Mouse (Mus musculus): ENCODE data around the gene Spata2l. TPM values are rescaled to one million over a fixed set of nuclear protein-coding genes. Genes with fewer than 3 reads are reported as not detected.
A peak's percentile ranks its signal among the peaks of the same experiment; 100 is the strongest.
"Not testable (repeated sequence)": the region's sequence is repeated elsewhere in the genome, so short reads cannot be mapped to it uniquely, and the experiment has no call there.

Gene Spata2l
- polyA plus RNA-seq, 1 experiment from 2014 or later, result 4.6 TPM

DNA sequence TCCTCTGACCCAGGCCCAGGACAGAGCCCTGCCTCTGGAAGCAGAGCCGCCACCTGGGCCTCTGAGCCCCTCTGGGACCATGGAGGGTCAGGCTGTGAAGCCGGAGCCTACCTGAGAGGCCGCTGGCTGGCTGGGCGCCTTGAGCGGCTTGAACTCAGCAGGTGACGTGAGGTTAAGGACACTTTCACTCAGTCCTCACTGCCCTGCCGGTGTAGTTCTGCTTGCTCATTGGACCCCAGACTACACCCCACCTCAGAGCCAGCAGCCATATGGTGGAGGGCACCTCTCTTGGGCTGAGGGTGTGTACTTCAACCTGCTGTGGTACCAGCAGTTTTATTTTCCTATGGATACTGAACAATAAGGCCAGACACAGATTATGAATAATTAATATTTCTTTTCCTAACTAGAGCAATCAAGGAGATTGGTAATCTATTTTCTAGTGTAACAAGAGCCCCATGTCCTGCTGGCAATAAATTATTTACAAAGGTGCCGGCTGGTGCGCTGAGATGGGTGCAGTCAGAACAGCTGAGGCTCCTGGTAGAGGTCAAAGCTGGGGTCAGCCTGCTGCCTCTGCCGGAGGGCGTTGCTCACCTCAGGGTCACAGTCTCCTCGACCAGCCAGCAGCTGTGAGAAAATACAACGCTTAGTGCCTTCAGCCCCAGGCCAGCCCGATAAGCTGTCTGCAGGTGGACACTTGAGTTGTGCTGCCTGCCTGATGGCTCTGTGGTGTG is 32.1 kb upstream of the Spata2l start:
- Histone ChIP-seq H3K27me3 (no peaks in the 10 kb centered on the region), H3K9ac (no peak overlapping the region), H3K9me3 (no peaks in the 10 kb centered on the region), H3K36me3 (peaks cover 82% of the 10 kb centered on the region), H3K4me1 (no peaks in the 10 kb centered on the region), H3K27ac (no peak overlapping the region), H3K4me2 (no peak overlapping the region), H3K4me3 (no peak overlapping the region)
- ATAC-seq (ENCODE audit: insufficient number of reproducible peaks, insufficient read depth, low FRiP score, low TSS enrichment, low read depth), result no peak
- 75% methylated on average over 14 of the region's 14 CpGs for WGBS

DNA sequence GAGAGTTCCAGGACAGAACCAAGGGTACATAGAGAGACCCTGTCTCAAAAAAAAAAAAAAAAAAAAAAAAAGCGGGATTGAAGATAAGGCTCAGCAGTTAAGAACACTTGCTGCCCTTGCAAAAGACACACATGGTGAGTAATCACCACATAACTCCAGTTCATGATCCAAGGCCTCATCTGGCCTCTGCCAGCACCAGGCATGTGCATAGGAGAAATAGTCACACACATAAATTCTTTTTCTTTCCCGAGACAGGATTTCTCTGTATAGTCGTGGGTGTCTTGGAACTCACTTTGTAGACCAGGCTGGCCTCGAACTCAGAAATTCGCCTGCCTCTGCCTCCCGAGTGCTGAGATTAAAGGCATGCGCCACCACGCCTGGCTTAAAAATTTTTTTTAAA is 21.6 kb upstream of the Spata2l start:
- H3K27ac ChIP-seq; H3K9me3 ChIP-seq; ATAC-seq (ENCODE audit: insufficient number of reproducible peaks, insufficient read depth, low FRiP score, low TSS enrichment, low read depth); H3K9ac ChIP-seq; H3K27me3 ChIP-seq; H3K4me2 ChIP-seq; H3K4me3 ChIP-seq: not testable (repeated sequence)
- WGBS, result 89% methylated on average over 8 of the region's 8 CpGs
- Histone ChIP-seq H3K36me3 (peaks cover 60% of the 10 kb centered on the region), H3K4me1 (peaks cover 20% of the 10 kb centered on the region)

DNA sequence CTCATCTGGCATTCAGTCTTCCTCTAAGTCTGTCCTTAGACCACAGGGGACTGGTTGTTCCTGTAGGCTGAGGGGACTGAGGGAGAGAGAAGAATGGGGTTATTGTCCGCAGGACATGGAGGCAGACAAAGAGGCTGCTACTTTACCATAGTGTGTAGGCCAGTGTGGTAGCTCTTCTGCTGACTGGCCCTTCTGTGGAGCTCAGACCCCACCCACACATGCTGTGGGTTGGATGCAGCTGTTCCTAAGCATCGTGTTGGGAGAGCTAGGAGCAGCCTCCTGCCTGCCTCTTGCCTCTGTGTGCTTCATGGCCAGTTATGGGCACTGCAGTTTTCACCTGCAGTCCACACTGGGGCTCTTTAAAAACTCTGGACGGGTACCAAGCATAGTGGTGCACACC is 21.1 kb upstream of the Spata2l start:
- Histone ChIP-seq H3K4me2 (no peak overlapping the region), H3K27ac (no peak overlapping the region), H3K4me1 (peaks cover 22% of the 10 kb centered on the region), H3K27me3 (no peaks in the 10 kb centered on the region), H3K36me3 (peaks cover 62% of the 10 kb centered on the region), H3K9me3 (no peaks in the 10 kb centered on the region), H3K9ac (no peak overlapping the region), H3K4me3 (no peak overlapping the region)
- 54% methylated on average over 3 of the region's 3 CpGs for WGBS
- ATAC-seq (ENCODE audit: insufficient number of reproducible peaks, insufficient read depth, low FRiP score, low TSS enrichment, low read depth), result no peak

DNA sequence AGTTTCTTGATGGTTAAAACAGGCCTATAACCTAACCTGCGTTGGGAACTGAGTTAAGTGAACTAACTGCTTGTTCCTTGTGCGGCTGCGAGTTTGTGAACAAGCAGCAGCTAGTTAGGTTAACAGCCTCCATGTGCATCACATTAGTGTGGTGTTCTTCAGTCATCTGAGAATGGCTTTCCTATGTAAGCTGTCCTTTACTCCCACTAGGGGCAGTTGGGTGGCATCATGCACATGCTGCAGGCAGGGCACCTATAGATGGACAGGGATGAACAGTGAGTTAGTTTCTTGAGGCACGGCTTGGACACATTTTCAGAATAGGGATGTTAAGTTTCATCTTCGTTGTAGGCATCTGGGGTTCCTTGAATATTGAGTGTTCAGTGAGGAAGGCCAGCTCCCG is 19.1 kb upstream of the Spata2l start:
- Histone ChIP-seq H3K4me2 (peak overlapping the region; percentile 80), H3K4me3 (peak overlapping the region; percentile 99), H3K36me3 (peaks cover 66% of the 10 kb centered on the region), H3K9me3 (no peaks in the 10 kb centered on the region), H3K9ac (peak overlapping the region; percentile 91), H3K4me1 (peaks cover 22% of the 10 kb centered on the region), H3K27me3 (no peaks in the 10 kb centered on the region), H3K27ac (no peak overlapping the region)
- no peak for ATAC-seq (ENCODE audit: insufficient number of reproducible peaks, insufficient read depth, low FRiP score, low TSS enrichment, low read depth)
- WGBS, result 54% methylated on average over 6 of the region's 6 CpGs

DNA sequence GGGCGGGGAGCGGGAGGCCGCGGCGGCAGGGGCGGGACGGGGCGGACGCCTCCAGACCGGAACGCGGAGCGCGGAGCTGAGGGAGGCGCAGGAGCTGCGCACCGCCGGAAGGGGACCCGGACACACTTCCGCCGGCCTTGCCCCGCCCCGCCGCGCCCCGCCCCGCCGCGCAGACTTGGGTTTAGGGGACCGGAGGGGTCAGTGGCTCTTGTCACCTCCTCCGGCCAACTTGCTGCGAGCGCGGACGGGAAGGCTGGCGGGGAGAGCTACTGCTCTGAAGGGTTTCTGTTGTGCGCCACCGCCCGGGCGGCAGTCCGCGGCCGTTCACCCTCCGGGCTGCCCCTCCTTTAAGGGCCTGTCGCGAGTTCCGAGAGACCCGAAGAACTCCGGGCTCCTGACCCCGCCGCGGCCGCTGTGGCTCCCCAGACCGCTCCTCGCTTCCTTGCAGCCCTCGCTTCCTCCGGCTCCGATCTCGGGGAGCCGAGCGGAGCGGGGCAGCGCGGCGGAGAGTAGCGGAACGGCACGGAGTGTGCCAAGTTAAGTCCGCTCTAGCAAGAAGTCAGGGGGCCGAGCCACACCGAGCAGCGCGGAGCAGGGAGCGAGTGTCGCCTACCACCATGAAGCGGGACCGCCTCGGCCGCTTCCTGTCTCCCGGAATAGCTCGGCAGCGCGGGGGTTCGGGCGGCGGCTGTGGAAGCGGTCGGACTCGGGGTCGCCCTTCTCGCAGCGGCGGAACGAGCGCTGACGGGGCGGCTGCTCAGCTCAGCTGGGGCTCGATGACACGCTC is 18.3 kb upstream of the Spata2l start, which contains the start of the genes Zfp276 and Vps9d1:
Gene Zfp276, plus strand, starts transcription at position 97 of the 787 bp plus-strand sequence.
Gene Vps9d1, minus strand, starts transcription at position 250 of the 787 bp plus-strand sequence.
- peaks cover 65% of the 10 kb centered on the region for H3K36me3 ChIP-seq
- peaks cover 22% of the 10 kb centered on the region for H3K4me1 ChIP-seq
- WGBS, result under 1% methylated on average over 97 of the region's 99 CpGs
- H3K27me3 ChIP-seq, result no peaks in the 10 kb centered on the region
- peak within 1 kb of the TSS; percentile 80 for H3K27ac ChIP-seq
- H3K9me3 ChIP-seq, result no peaks in the 10 kb centered on the region
- peak within 1 kb of the TSS; percentile 99 for H3K4me3 ChIP-seq
- H3K4me2 ChIP-seq, result peak within 1 kb of the TSS; percentile 80
- H3K9ac ChIP-seq, result peak within 1 kb of the TSS; percentile 91
- ATAC-seq (ENCODE audit: insufficient number of reproducible peaks, insufficient read depth, low FRiP score, low TSS enrichment, low read depth), result peak; percentile 89

DNA sequence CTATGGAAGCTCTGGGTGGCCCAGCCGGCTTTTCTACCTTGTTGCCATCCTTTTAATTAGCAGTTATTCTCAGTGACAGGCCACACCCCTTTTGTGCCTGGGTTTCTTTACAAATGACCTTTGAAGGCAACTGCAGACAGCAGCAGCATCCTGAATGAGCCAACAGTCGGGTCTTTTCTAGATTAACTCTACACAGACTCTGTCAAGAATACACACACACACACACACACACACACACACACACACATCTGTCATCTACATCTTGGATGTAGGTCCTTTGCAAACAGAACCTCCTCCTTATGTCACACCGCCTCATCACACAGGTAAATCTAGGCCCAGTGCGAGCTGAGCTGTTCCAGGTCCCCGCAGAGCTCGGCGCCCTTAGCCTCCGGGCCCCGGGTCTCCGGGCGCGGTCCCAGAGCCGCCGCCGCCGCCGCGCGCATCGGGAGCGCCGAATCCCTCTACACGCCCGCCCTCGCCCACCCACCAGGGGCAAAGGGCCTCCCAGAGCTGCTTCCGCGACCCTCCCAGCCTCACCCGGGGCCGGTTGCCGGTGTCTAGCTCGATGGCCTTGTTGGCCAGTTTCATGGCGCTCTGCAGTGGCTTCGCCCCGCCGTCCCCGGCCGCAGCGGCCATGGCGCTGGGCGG is 17.5 kb upstream of the Spata2l start:
- H3K4me1 ChIP-seq, result peaks cover 22% of the 10 kb centered on the region
- peak overlapping the region; percentile 80 for H3K4me2 ChIP-seq
- under 1% methylated on average over 40 of the region's 40 CpGs for WGBS
- peak; percentile 27; the same call in 1 of the 2 replicates for ATAC-seq (ENCODE audit: insufficient number of reproducible peaks, insufficient read depth, low FRiP score, low TSS enrichment, low read depth)
- peaks cover 65% of the 10 kb centered on the region for H3K36me3 ChIP-seq
- no peaks in the 10 kb centered on the region for H3K9me3 ChIP-seq
- H3K9ac ChIP-seq, result peak overlapping the region; percentile 91
- H3K27ac ChIP-seq, result peak overlapping the region; percentile 80
- peak overlapping the region; percentile 99 for H3K4me3 ChIP-seq
- H3K27me3 ChIP-seq, result no peaks in the 10 kb centered on the region

DNA sequence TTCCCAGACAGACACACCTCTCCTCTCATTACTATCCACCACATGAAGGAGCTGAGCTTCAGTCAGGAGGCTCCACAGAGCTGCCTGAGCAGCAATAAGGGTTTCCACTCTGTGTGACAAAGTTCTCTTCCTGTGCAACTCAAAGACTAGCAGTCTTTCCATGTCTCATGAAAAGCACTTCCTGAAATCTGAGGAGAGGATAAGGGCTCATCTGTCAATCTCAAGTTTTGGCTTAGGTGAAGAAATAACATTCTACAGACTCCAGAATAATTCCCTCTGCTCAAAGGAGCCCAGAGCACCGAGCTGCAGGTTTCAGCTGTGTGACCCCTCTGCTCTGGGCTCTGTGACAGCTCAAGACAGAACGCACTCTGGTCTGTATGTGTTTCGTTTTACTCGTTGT is 16.9 kb upstream of the Spata2l start:
- ATAC-seq (ENCODE audit: insufficient number of reproducible peaks, insufficient read depth, low FRiP score, low TSS enrichment, low read depth), result no peak
- 43% methylated on average over 4 of the region's 4 CpGs for WGBS
- peak overlapping the region; percentile 91 for H3K9ac ChIP-seq
- H3K27ac ChIP-seq, result 0 out of 2 replicates have a peak overlapping the region, but pooled peaks have one; percentile 80
- no peaks in the 10 kb centered on the region for H3K9me3 ChIP-seq
- H3K4me3 ChIP-seq, result peak overlapping the region; percentile 99
- peaks cover 65% of the 10 kb centered on the region for H3K36me3 ChIP-seq
- peak overlapping the region; percentile 80 for H3K4me2 ChIP-seq
- H3K27me3 ChIP-seq, result no peaks in the 10 kb centered on the region
- peaks cover 22% of the 10 kb centered on the region for H3K4me1 ChIP-seq

DNA sequence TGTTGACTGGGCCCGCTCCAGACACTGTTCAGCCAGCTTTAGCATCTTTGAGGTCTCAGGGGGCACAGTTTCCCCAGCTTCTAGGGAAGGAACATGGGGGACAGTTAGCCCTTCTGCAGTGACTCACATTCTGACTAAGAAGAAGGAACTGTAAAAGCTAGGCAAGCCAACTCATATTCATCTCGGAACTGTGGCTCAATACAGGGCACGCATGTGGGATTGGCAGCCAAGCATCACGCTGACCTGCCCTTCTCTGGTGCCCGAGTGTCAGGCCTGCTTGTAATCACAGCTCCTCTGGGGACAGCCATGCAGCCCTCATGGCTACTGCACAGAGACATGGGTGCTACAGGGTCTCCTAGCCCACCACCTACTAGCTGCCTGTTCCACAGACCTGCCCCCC is 14.9 kb upstream of the Spata2l start:
- Histone ChIP-seq H3K9ac (no peak overlapping the region), H3K4me3 (no peak overlapping the region), H3K27me3 (no peaks in the 10 kb centered on the region), H3K36me3 (peaks cover 65% of the 10 kb centered on the region), H3K4me1 (peaks cover 22% of the 10 kb centered on the region), H3K27ac (no peak overlapping the region), H3K9me3 (no peaks in the 10 kb centered on the region), H3K4me2 (no peak overlapping the region)
- WGBS, result 95% methylated on average over 5 of the region's 5 CpGs
- no peak for ATAC-seq (ENCODE audit: insufficient number of reproducible peaks, insufficient read depth, low FRiP score, low TSS enrichment, low read depth)

DNA sequence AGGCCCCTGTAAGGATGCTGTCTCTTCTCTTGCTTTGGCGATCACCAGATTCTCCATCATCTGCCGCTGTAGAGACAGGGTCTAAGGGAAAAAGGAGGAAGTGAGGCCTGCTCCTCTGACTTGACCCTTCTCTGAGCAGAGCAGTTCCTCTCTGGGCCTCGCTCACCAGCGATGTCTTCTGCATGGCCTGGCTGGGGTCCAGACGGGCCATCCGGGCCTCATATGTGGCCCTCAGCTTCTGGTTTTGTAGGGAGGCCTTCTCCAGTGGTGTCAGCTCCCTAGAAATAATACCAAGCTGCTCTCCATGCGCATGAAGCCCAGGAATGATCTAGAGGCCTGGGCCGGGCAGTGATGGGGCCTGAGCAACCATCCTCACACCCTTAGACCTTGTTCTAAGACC is 12.6 kb upstream of the Spata2l start:
- ATAC-seq (ENCODE audit: insufficient number of reproducible peaks, insufficient read depth, low FRiP score, low TSS enrichment, low read depth), result no peak
- 96% methylated on average over 8 of the region's 8 CpGs for WGBS
- no peak overlapping the region for H3K4me2 ChIP-seq
- no peak overlapping the region for H3K27ac ChIP-seq
- H3K9ac ChIP-seq, result no peak overlapping the region
- H3K4me1 ChIP-seq, result peaks cover 10% of the 10 kb centered on the region
- peaks cover 85% of the 10 kb centered on the region for H3K36me3 ChIP-seq
- H3K4me3 ChIP-seq, result no peak overlapping the region
- H3K27me3 ChIP-seq, result no peaks in the 10 kb centered on the region
- no peaks in the 10 kb centered on the region for H3K9me3 ChIP-seq

DNA sequence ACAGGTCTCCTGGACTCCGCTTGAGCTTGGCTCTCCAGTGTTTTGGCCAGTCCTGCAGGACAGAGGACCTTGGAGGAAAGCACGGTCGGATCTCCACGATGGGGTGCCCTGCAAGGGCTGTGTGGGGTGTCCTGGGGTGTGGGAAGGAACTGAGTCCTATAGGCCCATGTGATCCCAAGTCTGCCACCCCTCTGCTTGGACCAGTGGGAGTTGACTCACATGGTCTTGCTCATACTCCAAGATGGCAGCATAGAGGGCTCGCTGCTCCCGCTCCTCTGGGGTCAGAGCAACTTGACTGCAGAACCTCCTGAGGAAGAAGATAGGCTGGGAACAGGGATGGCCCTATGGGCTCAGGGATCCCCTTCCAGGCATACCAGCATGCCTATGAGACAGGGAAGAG is 11.7 kb upstream of the Spata2l start:
- Histone ChIP-seq H3K36me3 (peaks cover 94% of the 10 kb centered on the region), H3K9ac (no peak overlapping the region)
- 94% methylated on average over 6 of the region's 6 CpGs for WGBS

DNA sequence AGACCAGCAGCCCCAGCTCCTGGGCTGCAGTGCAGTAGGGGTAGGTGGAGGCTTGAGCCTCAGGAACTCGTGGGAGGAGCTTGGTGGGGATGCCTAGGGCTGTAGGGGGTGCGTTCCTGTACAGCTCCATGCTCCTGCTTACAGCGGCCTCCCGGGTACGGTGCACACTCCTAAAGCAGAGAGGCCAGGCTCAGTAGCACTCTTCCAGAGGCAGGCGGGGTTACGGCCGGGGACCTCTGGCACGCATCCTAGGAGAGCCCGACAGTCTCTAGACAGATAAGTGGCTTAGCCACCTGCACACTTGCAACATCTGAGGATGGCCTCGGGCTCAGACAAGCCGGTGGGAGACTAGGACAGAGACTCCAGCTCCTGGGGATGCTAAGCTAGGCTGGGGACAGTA is 9.5 kb upstream of the Spata2l start:
- no peaks in the 10 kb centered on the region for H3K27me3 ChIP-seq
- no peaks in the 10 kb centered on the region for H3K4me1 ChIP-seq
- no peak overlapping the region for H3K4me2 ChIP-seq
- peaks cover 92% of the 10 kb centered on the region for H3K36me3 ChIP-seq
- no peak for ATAC-seq (ENCODE audit: insufficient number of reproducible peaks, insufficient read depth, low FRiP score, low TSS enrichment, low read depth)
- no peak overlapping the region for H3K27ac ChIP-seq
- H3K4me3 ChIP-seq, result no peak overlapping the region
- H3K9me3 ChIP-seq, result no peaks in the 10 kb centered on the region
- H3K9ac ChIP-seq, result no peak overlapping the region
- 88% methylated on average over 12 of the region's 12 CpGs for WGBS

More for the DNA sequence above, 11.7 kb upstream of the Spata2l start:
- no peak overlapping the region for H3K4me3 ChIP-seq
- ATAC-seq (ENCODE audit: insufficient number of reproducible peaks, insufficient read depth, low FRiP score, low TSS enrichment, low read depth), result no peak
- H3K27ac ChIP-seq, result no peak overlapping the region
- no peaks in the 10 kb centered on the region for H3K27me3 ChIP-seq
- peaks cover 4% of the 10 kb centered on the region for H3K4me1 ChIP-seq
- no peaks in the 10 kb centered on the region for H3K9me3 ChIP-seq
- H3K4me2 ChIP-seq, result no peak overlapping the region
